Mouse (Mus musculus) olfactory bulb, adult 2 months (tissue): ENCODE data around the gene Aebp2.

Experiments used
- CTCF ChIP-seq: fragments of 200-500 bp; IDR thresholded peaks from 2 replicates; pipeline ENCODE4 v1.5.1; 2012; ENCODE audit warnings: low read depth, mild to moderate bottlenecking, low read length, moderate library complexity; ENCODE audit not compliant: insufficient read depth
- POLR2A ChIP-seq: fragments of 200-500 bp; IDR thresholded peaks from 2 replicates; pipeline ENCODE4 v1.6.1; 2012; ENCODE audit warnings: mild to moderate bottlenecking, low read depth, low read length, moderate library complexity; ENCODE audit not compliant: insufficient read depth

- no peak for TF ChIP-seq POLR2A
- TF ChIP-seq CTCF: no peak
Observed at GRCm38 (mm10) chr6:140577822-140578170, 44.7 kb upstream of the Aebp2 start.
